Mouse (Mus musculus) brown adipose tissue, adult 24 weeks (tissue): ENCODE data around the gene Serinc2. TPM values are rescaled to one million over a fixed set of nuclear protein-coding genes. Genes with fewer than 3 reads are reported as not detected.
"Not testable (repeated sequence)": the region's sequence is repeated elsewhere in the genome, so short reads cannot be mapped to it uniquely, and the experiment has no call there.

ENCODE experiments used
- H3K27ac ChIP-seq: fragments of 200-500 bp; replicated peaks from 2 replicates; pipeline ENCODE4 v1.5.1; 2012; ENCODE audit warnings: low read depth, mild to moderate bottlenecking, low read length
- H3K4me1 ChIP-seq: fragments of 200-500 bp; 2 replicates; pipeline ENCODE4 v1.6.1; 2012; ENCODE audit warnings: low read length, mixed read lengths; ENCODE audit not compliant: control insufficient read depth, insufficient read depth, insufficient read length
- H3K4me3 ChIP-seq: fragments of 200-500 bp; 2 replicates; pipeline ENCODE4 v1.5.1; 2012; ENCODE audit warnings: low read depth, mild to moderate bottlenecking, low read length, moderate library complexity; ENCODE audit not compliant: insufficient read depth
- polyA plus RNA-seq: library from polyadenylated mRNA; stranded (reverse); fragments of >200 nt; gene quantifications from 2 replicates; pipeline ENCODE4 v1.2.4, GENCODE M21; 2012; ENCODE audit not compliant: missing spikeins, insufficient read depth, insufficient read length

Serinc2 gene
- polyA plus RNA-seq, 1 experiment = 2.3 TPM

GRCm38 (mm10) chr4:130252441-130253157 lies 26.4 kb downstream of the Serinc2 start:
- H3K4me1 ChIP-seq = no peaks in the 10 kb centered on the region
- no peak overlapping the region for H3K4me3 ChIP-seq
- H3K27ac ChIP-seq = no peak overlapping the region

GRCm38 (mm10) chr4:130251763-130252162 lies 27.2 kb downstream of the Serinc2 start:
- H3K27ac ChIP-seq = no peak overlapping the region
- H3K4me1 ChIP-seq = no peaks in the 10 kb centered on the region
- no peak overlapping the region for H3K4me3 ChIP-seq

- H3K4me3 ChIP-seq = no peak overlapping the region
- H3K4me1 ChIP-seq = no peaks in the 10 kb centered on the region
- no peak overlapping the region for H3K27ac ChIP-seq
These were observed 27.8 kb downstream of the Serinc2 start for GRCm38 (mm10) chr4:130251172-130251705.

- Histone ChIP-seq H3K4me1 (no peaks in the 10 kb centered on the region), H3K27ac (no peak overlapping the region), H3K4me3 (no peak overlapping the region)
These were observed 30.4 kb downstream of the Serinc2 start for GRCm38 (mm10) chr4:130248636-130249035.

GRCm38 (mm10) chr4:130246132-130246531 lies 32.9 kb downstream of the Serinc2 start:
- H3K4me1 ChIP-seq = no peaks in the 10 kb centered on the region
- H3K27ac ChIP-seq = no peak overlapping the region
- no peak overlapping the region for H3K4me3 ChIP-seq

GRCm38 (mm10) chr4:130244749-130245148 lies 34.3 kb downstream of the Serinc2 start:
- no peak overlapping the region for H3K4me3 ChIP-seq
- H3K4me1 ChIP-seq = no peaks in the 10 kb centered on the region
- H3K27ac ChIP-seq = no peak overlapping the region

- H3K27ac ChIP-seq, H3K4me3 ChIP-seq, H3K4me1 ChIP-seq: not testable (repeated sequence)
These were observed 35.4 kb downstream of the Serinc2 start for GRCm38 (mm10) chr4:130243621-130244020.

- H3K4me3 ChIP-seq = no peak overlapping the region
- no peaks in the 10 kb centered on the region for H3K4me1 ChIP-seq
- H3K27ac ChIP-seq = no peak overlapping the region
These were observed 36.0 kb downstream of the Serinc2 start for GRCm38 (mm10) chr4:130242956-130243355.

GRCm38 (mm10) chr4:130240695-130241094 lies 38.3 kb downstream of the Serinc2 start:
- no peak overlapping the region for H3K27ac ChIP-seq
- H3K4me3 ChIP-seq = no peak overlapping the region
- no peaks in the 10 kb centered on the region for H3K4me1 ChIP-seq

- Histone ChIP-seq H3K4me3 (no peak overlapping the region), H3K27ac (no peak overlapping the region), H3K4me1 (no peaks in the 10 kb centered on the region)
These were observed 41.4 kb downstream of the Serinc2 start for GRCm38 (mm10) chr4:130237607-130238006.

- no peaks in the 10 kb centered on the region for H3K4me1 ChIP-seq
- no peak overlapping the region for H3K4me3 ChIP-seq
- no peak overlapping the region for H3K27ac ChIP-seq
These were observed 42.6 kb downstream of the Serinc2 start for GRCm38 (mm10) chr4:130236361-130236760.

- Histone ChIP-seq H3K4me1 (no peaks in the 10 kb centered on the region), H3K4me3 (no peak overlapping the region), H3K27ac (no peak overlapping the region)
These were observed 54.9 kb downstream of the Serinc2 start for GRCm38 (mm10) chr4:130224071-130224470.

GRCm38 (mm10) chr4:130222179-130222578 lies 56.8 kb downstream of the Serinc2 start, which contains the start of gene Gm853:
Gene Gm853 (minus strand): TSS chr4:130222401.
- no peaks in the 10 kb centered on the region for H3K4me1 ChIP-seq
- no peak within 1 kb of the TSS for H3K4me3 ChIP-seq
- no peak within 1 kb of the TSS for H3K27ac ChIP-seq

- Histone ChIP-seq H3K4me3 (no peak overlapping the region), H3K27ac (no peak overlapping the region), H3K4me1 (no peaks in the 10 kb centered on the region)
These were observed 58.8 kb downstream of the Serinc2 start for GRCm38 (mm10) chr4:130220176-130220575.

GRCm38 (mm10) chr4:130215392-130215791 lies 63.6 kb downstream of the Serinc2 start:
- Histone ChIP-seq H3K27ac (no peak overlapping the region), H3K4me3 (no peak overlapping the region), H3K4me1 (no peaks in the 10 kb centered on the region)

- Histone ChIP-seq H3K4me3 (no peak overlapping the region), H3K27ac (no peak overlapping the region), H3K4me1 (no peaks in the 10 kb centered on the region)
These were observed 65.1 kb downstream of the Serinc2 start for GRCm38 (mm10) chr4:130213857-130214256.
